7 mouse cellular contexts compared by ENCODE assay signal in genomic region chr7:130520049-130520425, GRCm38 (mm10). TPM values are rescaled to one million over a fixed set of nuclear protein-coding genes. Genes with fewer than 3 reads are reported as not detected.
DNase-seq lines count a peak whose midpoint lies in the region; ATAC-seq lines count a peak whose summit lies in the region.

Gene Ate1 (minus strand): TSS chr7:130520369.

- no peaks in the 10 kb centered on the region for H3K9me3 ChIP-seq in limb, embryonic 10.5 days (replicated peaks)
- H3K9me3 ChIP-seq in neural tube, embryonic 15.5 days (replicated peaks) = no peaks in the 10 kb centered on the region

- H3K36me3 ChIP-seq in limb, embryonic 10.5 days = peaks cover 2% of the 10 kb centered on the region
- 0 out of 2 replicates have a peak, but pooled peaks cover 2% of the 10 kb centered on the region for H3K36me3 ChIP-seq in neural tube, embryonic 15.5 days

- DNase-seq in thymus, postnatal 0 days (ENCODE audit: low spot score) = no peak
- no peak for DNase-seq in thymus, postnatal 4 days
- DNase-seq in heart, postnatal 14 days = no peak
- DNase-seq in limb, embryonic 10.5 days (ENCODE audit: low spot score) = no peak
- no peak for DNase-seq in cerebellum, adult 11-12 months

- H3K27ac ChIP-seq in limb, embryonic 10.5 days = peak within 1 kb of the TSS; percentile 99
- peak within 1 kb of the TSS; percentile 99 for H3K27ac ChIP-seq in neural tube, embryonic 15.5 days (replicated peaks)

- WGBS in limb, embryonic 10.5 days = 24% methylated on average over 20 of the region's 20 CpGs
- WGBS in neural tube, embryonic 15.5 days = 19% methylated on average over 18 of the region's 20 CpGs

- H3K27me3 ChIP-seq in limb, embryonic 10.5 days (ENCODE audit: low read depth, poor library complexity, severe bottlenecking) = no peaks in the 10 kb centered on the region
- H3K27me3 ChIP-seq in neural tube, embryonic 15.5 days (replicated peaks) = no peaks in the 10 kb centered on the region

- ATAC-seq in erythroblast, adult 5-6 weeks (replicated peaks; ENCODE audit: low FRiP score, poor library complexity, severe bottlenecking) = no peak
- no peak for ATAC-seq in neural tube, embryonic 15.5 days (ENCODE audit: low FRiP score)

- H3K4me3 ChIP-seq in limb, embryonic 10.5 days = peak within 1 kb of the TSS; percentile 76
- peak within 1 kb of the TSS; percentile 73 for H3K4me3 ChIP-seq in neural tube, embryonic 15.5 days (replicated peaks)

- peaks cover 18% of the 10 kb centered on the region for H3K4me1 ChIP-seq in limb, embryonic 10.5 days
- H3K4me1 ChIP-seq in neural tube, embryonic 15.5 days = peaks cover 32% of the 10 kb centered on the region

- peak within 1 kb of the TSS; percentile 87 for H3K4me2 ChIP-seq in neural tube, embryonic 15.5 days

- peak within 1 kb of the TSS; percentile 98 for H3K9ac ChIP-seq in neural tube, embryonic 15.5 days (replicated peaks)

- intact Hi-C loops in heart, postnatal 14 days (cut with DNase I) = no loop called here

RNA-seq across cellular contexts. Expression of gene Ate1, which starts in this region (rescaled TPM):
- 54.8 and 67.0 TPM in 2 replicates for polyA plus RNA-seq in thymus, postnatal 0 days (2015; fragmentation: Nextera tagmentation; extraction: Ambion mirVana)
- 11.5 and 23.6 TPM in 2 replicates for total RNA-seq in erythroblast, adult 5-6 weeks (2015; ENCODE audit: low replicate concordance)
- 15.5 and 16.4 TPM in 2 replicates for total RNA-seq in erythroblast, adult 5-6 weeks (2017; ENCODE audit: low replicate concordance)
- 10 to 100 TPM; 29.5 to 32.5 TPM for total RNA-seq in heart, postnatal 14 days (2021)
- 37.9 and 42.6 TPM in 2 replicates for polyA plus RNA-seq in limb, embryonic 10.5 days (2016; fragmentation: Nextera tagmentation; extraction: Ambion mirVana)
- 103 and 111 TPM in 2 replicates for polyA plus RNA-seq in neural tube, embryonic 15.5 days (2015; fragmentation: Nextera tagmentation; extraction: Ambion mirVana)
